Mouse (Mus musculus): ENCODE measurements around the gene Spic. TPM values are rescaled to one million over a fixed set of nuclear protein-coding genes. Genes with fewer than 3 reads are reported as not detected.
A peak's percentile ranks its signal among the peaks of the same experiment; 100 is the strongest.

The Spic gene
- polyA plus RNA-seq (2015; fragmentation: Nextera tagmentation; extraction: Ambion mirVana) = 0.48 and 1.2 TPM in 2 replicates

DNA sequence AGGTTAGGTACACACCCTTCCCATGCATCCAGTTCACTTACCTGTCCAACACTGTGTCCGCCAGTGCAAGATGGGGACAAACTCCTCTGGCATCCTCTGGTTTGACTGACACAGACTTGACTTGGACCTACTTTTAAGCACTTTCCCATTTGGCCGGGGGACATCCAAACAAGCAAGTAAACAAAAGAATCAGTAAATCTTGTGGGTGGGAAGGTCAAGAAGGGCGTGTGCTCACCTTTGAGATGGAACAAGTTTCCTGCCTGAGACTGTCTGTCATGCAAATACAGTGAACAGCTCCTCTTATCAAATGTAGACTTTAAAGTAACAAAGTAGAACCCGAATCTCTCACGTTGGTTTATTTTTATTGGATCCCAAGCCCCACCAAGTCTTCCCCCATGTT, at the start of gene Spic:
Gene Spic, minus strand, starts transcription at position 91 of the 400 bp plus-strand sequence.
- no peaks in the 10 kb centered on the region for H3K4me1 ChIP-seq (replicated peaks)
- no peak within 1 kb of the TSS for H3K4me3 ChIP-seq (replicated peaks)
- no peak within 1 kb of the TSS for H3K27ac ChIP-seq
- no peaks in the 10 kb centered on the region for H3K9me3 ChIP-seq
- WGBS = 60% methylated on average over 5 of the region's 5 CpGs
- H3K4me2 ChIP-seq (replicated peaks) = no peak within 1 kb of the TSS
- no peak for ATAC-seq
- H3K36me3 ChIP-seq = no peaks in the 10 kb centered on the region
- H3K9ac ChIP-seq = no peak within 1 kb of the TSS
- no peaks in the 10 kb centered on the region for H3K27me3 ChIP-seq (replicated peaks)

DNA sequence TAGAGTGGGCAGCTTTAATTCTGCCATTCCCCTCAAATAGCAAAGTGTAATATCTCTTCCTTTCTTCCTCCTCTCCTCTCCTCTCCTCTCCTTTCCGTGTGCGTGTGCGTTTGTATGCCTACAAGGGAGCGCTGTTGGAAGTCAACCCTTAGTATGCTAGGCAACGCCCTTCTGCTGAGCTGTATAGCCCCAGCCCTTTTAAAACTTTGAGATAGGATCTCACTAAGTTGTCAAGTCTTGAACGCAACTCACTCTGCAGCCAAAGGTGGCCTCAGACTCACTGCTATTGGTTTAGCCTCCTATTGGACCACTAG, 47.5 kb upstream of the Spic start:
- Histone ChIP-seq H3K4me3 (replicated peaks) (peak overlapping the region; percentile 97), H3K27ac (no peak overlapping the region), H3K4me1 (replicated peaks) (peaks cover 8% of the 10 kb centered on the region; the same call in 1 of the 2 replicates), H3K9me3 (no peaks in the 10 kb centered on the region), H3K36me3 (0 out of 2 replicates have a peak, but pooled peaks cover 5% of the 10 kb centered on the region), H3K9ac (peak overlapping the region; percentile 96), H3K4me2 (replicated peaks) (peak overlapping the region; percentile 77), H3K27me3 (replicated peaks) (no peaks in the 10 kb centered on the region)
- ATAC-seq = peak; percentile 39
- WGBS = 12% methylated on average over 6 of the region's 6 CpGs

DNA sequence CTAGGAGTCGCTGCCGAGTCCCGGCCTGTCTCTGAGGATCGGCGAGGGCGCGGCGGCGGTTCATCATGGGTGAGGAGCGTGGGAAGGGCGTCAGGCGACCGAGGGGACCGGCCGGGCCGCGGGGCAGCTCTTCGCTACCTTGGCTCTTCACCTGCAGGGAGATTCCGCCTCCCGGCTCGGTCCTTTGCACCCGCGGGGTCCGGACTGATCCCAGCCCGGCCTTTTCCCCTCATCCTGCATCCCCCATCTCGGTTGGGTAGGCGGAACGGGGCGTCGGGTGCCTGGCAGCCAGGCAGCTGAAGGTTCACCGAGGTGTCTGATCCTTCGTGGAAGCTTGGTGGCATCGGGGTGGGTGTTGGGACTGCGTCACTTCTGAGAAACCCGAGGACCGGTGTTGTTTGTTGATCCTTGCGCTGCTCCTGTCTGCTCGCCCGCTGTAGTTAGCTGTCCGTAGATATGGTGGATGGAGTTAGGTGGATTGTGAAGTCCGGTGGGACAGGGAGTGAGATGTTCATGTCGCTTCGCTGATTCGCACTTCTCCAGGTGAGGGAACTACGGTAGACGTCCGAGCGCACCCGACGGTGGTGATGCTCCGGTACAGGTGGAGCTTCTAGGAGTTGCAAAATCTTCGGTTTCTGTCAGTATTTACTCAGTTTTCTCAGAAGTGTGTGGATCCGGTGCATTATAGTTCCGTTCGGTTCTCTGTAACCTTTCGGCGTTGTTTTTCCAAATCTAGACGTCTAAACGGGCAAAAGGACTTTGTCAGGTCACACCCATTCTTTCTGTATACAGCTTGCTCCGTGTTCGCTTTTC, 46.9 kb upstream of the Spic start:
- H3K9me3 ChIP-seq = no peaks in the 10 kb centered on the region
- peak overlapping the region; percentile 97 for H3K4me3 ChIP-seq (replicated peaks)
- peak overlapping the region; percentile 96 for H3K9ac ChIP-seq
- H3K27ac ChIP-seq = peak overlapping the region; percentile 87
- H3K27me3 ChIP-seq (replicated peaks) = no peaks in the 10 kb centered on the region
- peak; percentile 44 for ATAC-seq
- H3K36me3 ChIP-seq = no peaks in the 10 kb centered on the region
- 1% methylated on average over 61 of the region's 61 CpGs for WGBS
- H3K4me2 ChIP-seq (replicated peaks) = peak overlapping the region; percentile 77
- H3K4me1 ChIP-seq (replicated peaks) = peaks cover 8% of the 10 kb centered on the region; the same call in 1 of the 2 replicates

DNA sequence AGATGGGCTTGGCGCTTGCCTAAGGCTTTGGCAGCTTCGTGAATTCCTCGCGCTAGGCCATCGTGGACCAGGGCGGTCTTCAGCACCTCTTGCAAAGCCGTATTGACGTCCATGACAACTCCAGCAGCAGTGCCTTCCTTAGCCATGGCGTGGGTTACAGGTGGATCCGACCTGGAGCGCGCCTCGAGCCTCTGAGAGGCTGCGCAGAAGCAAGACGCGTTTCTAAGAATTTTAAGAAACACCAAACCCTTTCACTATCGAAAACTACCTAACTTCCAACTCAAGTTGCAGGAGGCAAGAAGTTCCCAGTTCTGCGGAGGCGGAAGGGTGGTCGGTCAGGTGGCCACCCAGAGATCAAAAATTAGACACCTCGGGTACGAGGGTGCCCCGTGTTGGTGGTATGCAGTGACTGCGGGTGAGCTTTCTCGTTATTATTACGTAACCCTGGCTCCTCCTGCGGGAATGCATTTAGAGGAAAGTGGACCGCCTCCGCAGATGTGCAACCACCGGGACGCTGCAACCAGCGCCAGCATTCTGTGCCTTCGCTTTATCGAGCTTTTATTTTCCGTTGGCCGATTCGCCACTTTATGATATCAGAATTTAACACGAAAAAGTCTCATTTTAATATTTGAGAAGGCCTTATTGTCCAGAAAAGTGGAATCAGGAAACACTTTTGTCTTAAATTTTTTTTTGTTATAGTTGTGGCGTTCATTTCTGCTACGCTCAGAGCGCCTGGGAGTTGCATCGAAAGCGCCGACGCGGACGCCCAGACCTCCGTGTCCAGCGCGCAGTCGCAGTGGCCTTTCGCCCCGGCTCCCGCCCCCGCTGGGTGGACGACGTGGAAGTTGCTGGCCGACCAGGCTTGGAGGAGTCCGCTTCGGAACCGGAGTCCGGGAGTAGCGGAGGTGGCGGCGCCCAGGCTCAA, 46.0 kb upstream of the Spic start, which contains the start of gene Arl1:
Gene Arl1, plus strand, starts transcription at position 288 of the 925 bp plus-strand sequence.
- Histone ChIP-seq H3K27me3 (replicated peaks) (no peaks in the 10 kb centered on the region), H3K9me3 (no peaks in the 10 kb centered on the region), H3K27ac (peak within 1 kb of the TSS; percentile 87), H3K4me3 (replicated peaks) (peak within 1 kb of the TSS; percentile 97), H3K9ac (peak within 1 kb of the TSS; percentile 96), H3K36me3 (no peaks in the 10 kb centered on the region), H3K4me1 (replicated peaks) (peaks cover 8% of the 10 kb centered on the region; the same call in 1 of the 2 replicates), H3K4me2 (replicated peaks) (peak within 1 kb of the TSS; percentile 77)
- WGBS = under 1% methylated on average over 65 of the region's 65 CpGs
- ATAC-seq = peak; percentile 97

DNA sequence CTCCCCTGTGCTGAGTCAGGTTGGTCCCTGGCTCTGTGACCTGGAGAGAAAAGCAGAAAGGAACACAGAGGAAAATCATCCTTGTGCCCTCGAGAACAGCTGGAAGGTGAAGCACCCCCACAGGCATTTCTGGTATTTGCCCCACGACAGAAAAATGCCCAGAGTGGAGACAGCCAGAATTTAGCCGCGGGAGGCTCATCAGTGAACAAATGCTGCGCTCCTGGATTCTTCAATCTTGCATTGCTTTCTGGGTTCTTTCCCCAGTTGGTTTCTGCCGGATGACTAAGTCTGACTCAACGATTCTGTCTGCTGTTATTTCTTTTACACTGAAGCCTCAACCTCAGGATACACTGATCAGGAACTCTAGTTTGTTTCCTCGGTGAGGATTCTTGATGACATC, 43.4 kb upstream of the Spic start:
- Histone ChIP-seq H3K9ac (no peak overlapping the region), H3K36me3 (no peaks in the 10 kb centered on the region), H3K4me3 (replicated peaks) (no peak overlapping the region), H3K4me1 (replicated peaks) (peaks cover 8% of the 10 kb centered on the region; the same call in 1 of the 2 replicates), H3K4me2 (replicated peaks) (no peak overlapping the region), H3K27ac (no peak overlapping the region), H3K9me3 (no peaks in the 10 kb centered on the region), H3K27me3 (replicated peaks) (no peaks in the 10 kb centered on the region)
- 69% methylated on average over 8 of the region's 8 CpGs for whole genome bisulfite sequencing
- no peak for ATAC-seq

DNA sequence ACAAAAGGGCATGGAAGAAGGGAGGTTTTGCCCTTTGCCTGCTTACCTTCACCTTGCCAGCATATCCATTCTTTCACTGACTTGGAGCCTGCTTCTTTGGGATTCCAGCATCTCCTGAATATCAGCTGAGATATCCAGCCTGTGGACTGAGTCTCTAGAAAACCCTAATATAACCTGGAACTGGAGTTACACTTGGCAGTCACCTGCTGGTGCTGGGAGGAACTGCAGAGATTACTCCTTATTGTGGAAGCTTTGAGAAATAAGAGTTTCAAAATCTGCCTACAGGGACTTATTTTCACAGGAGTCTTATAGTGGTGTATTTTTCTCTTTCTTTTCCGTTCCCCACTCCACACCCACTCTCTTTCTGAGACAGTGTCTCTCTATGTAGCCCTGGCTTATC, 42.3 kb upstream of the Spic start:
- H3K27me3 ChIP-seq (replicated peaks) = no peaks in the 10 kb centered on the region
- H3K27ac ChIP-seq = no peak overlapping the region
- no peaks in the 10 kb centered on the region for H3K9me3 ChIP-seq
- WGBS = 52% methylated on average over 1 of the region's 1 CpGs
- H3K4me2 ChIP-seq (replicated peaks) = no peak overlapping the region
- ATAC-seq = no peak
- no peaks in the 10 kb centered on the region for H3K36me3 ChIP-seq
- no peak overlapping the region for H3K9ac ChIP-seq
- no peaks in the 10 kb centered on the region; the same call in 1 of the 2 replicates for H3K4me1 ChIP-seq (replicated peaks)
- H3K4me3 ChIP-seq (replicated peaks) = no peak overlapping the region

DNA sequence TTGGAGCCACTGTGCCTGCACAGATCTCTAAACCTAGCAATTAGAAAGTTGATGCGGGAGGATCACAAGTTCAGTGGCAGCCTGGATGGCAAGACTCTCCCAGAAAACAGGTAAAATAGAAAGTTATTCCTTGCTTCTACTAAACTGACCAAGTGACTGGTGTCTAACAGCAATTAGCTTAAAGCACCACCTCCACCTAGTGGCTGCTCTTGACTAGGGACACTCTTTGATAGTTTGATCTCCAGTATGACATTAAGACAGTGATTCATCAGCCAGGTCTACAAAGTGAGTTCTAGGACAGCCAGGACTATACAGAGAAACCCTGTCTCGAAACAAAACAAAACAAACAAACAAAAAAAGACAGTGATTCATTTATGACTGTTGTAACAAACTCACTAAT, 40.5 kb upstream of the Spic start:
- ATAC-seq = no peak

DNA sequence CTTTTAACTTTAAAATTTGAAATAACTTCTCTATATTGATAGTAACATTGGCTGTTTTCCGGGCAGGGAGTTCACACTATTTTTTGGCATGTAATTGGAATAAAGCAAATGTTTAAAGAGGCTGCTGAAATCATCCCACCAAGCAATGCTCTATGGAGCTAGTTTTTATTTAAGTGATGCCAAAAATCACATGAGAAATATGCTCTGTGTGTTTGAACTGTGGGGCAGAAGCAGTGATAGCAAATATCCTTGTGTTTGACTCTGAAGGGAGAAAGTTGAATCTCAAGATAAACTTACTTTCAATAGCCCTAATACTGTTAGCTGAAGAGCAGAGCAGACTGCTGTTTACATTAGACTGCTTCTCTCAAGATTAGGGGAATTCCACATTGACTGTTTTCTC, 34.8 kb upstream of the Spic start:
- H3K9ac ChIP-seq = no peak overlapping the region
- H3K4me1 ChIP-seq (replicated peaks) = no peaks in the 10 kb centered on the region
- H3K4me2 ChIP-seq (replicated peaks) = no peak overlapping the region
- 56% methylated on average over 1 of the region's 1 CpGs for WGBS
- H3K4me3 ChIP-seq (replicated peaks) = no peak overlapping the region
- no peaks in the 10 kb centered on the region for H3K27me3 ChIP-seq (replicated peaks)
- H3K27ac ChIP-seq = no peak overlapping the region
- H3K36me3 ChIP-seq = no peaks in the 10 kb centered on the region
- ATAC-seq = no peak
- no peaks in the 10 kb centered on the region for H3K9me3 ChIP-seq

More for the DNA sequence above, 40.5 kb upstream of the Spic start:
- no peak overlapping the region for H3K27ac ChIP-seq
- no peaks in the 10 kb centered on the region for H3K27me3 ChIP-seq (replicated peaks)
- no peak overlapping the region for H3K9ac ChIP-seq
- no peaks in the 10 kb centered on the region for H3K4me1 ChIP-seq (replicated peaks)
- no peaks in the 10 kb centered on the region for H3K36me3 ChIP-seq
- no peak overlapping the region for H3K4me2 ChIP-seq (replicated peaks)
- no peak overlapping the region for H3K4me3 ChIP-seq (replicated peaks)
- WGBS = 58% methylated on average over 2 of the region's 2 CpGs
- no peaks in the 10 kb centered on the region for H3K9me3 ChIP-seq

DNA sequence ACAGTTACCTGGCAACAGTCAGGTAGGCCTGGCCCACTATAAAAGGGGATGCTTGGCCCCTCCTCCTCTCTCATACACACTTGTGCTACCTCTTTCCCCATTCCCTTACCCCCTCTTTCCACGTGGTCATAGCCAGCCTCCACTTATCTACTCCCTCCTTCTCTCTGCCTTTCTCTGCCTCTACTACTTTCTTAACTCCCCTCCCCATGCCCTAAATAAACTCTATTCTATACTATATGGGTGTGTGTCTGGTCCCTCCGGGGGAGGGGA, 32.9 kb upstream of the Spic start:
- Histone ChIP-seq H3K4me2 (replicated peaks) (no peak overlapping the region), H3K27me3 (replicated peaks) (no peaks in the 10 kb centered on the region), H3K4me3 (replicated peaks) (no peak overlapping the region), H3K9me3 (no peaks in the 10 kb centered on the region), H3K9ac (no peak overlapping the region), H3K27ac (no peak overlapping the region), H3K36me3 (no peaks in the 10 kb centered on the region), H3K4me1 (replicated peaks) (no peaks in the 10 kb centered on the region)
- ATAC-seq = peak; percentile 28; the same call in 1 of the 2 replicates
- WGBS = 46% methylated on average over 2 of the region's 2 CpGs

DNA sequence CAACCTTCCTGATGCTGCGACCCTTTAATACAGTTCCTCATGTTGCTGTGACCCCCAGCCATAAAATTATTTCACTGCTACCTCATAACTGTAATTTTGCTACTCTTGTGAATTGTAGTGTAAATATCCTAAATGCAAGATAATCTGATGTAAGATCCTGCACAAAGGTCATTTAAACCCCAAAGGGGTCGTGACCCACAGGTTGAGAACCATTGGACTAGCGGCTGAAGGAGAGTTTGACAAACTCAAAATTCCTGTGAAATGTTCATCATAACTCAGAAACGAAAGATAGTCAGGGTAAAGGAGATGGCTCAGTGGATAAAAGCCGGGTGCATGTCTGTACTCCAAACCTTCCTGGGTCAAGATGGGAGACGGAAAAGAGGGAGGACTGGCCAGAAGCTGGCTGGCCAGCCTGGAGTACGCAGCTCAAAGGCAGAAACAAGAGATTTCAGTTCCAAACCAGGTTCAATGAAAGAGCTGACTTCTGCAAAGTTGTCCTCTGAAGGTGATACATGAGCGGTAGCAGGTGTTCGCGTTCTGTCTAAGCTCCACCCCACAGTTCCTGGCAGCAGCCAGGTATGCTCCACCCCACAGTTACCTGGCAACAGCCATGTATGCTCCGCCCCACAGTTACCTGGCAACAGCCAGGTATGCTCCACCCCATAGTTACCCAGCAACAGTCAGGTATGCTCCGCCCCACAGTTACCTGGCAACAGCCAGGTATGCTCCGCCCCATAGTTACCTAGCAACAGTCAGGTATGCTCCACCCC, 32.4 kb upstream of the Spic start:
- WGBS = 50% methylated on average over 13 of the region's 13 CpGs
- Histone ChIP-seq H3K9ac (no peak overlapping the region), H3K36me3 (no peaks in the 10 kb centered on the region), H3K27ac (no peak overlapping the region), H3K4me1 (replicated peaks) (no peaks in the 10 kb centered on the region), H3K27me3 (replicated peaks) (no peaks in the 10 kb centered on the region), H3K4me2 (replicated peaks) (no peak overlapping the region), H3K9me3 (no peaks in the 10 kb centered on the region), H3K4me3 (replicated peaks) (no peak overlapping the region)
- ATAC-seq = peak; percentile 43

DNA sequence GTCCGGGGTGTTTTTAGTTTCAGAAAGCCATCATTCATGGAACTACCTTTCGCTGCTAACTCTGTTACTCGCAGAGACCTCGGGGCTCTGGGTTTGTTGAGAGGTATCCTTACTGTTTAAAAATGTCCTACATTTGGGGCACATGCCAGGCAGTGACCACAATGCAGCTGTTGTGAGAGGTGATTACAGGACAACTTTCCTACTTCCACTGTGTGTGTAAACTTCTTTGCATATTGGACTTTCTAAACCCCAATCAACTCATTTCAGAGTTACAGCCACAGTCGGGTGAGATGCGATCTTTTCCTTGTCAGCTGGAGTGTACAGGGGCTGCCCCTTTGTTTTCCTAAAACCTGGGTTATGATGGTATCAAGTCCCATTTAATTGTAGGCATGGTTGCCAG, 30.8 kb upstream of the Spic start:
- no peaks in the 10 kb centered on the region for H3K4me1 ChIP-seq (replicated peaks)
- no peak overlapping the region for H3K27ac ChIP-seq
- WGBS = 82% methylated on average over 6 of the region's 6 CpGs
- H3K4me3 ChIP-seq (replicated peaks) = no peak overlapping the region
- no peaks in the 10 kb centered on the region for H3K27me3 ChIP-seq (replicated peaks)
- no peaks in the 10 kb centered on the region for H3K36me3 ChIP-seq
- H3K9ac ChIP-seq = no peak overlapping the region
- H3K9me3 ChIP-seq = no peaks in the 10 kb centered on the region
- no peak for ATAC-seq
- H3K4me2 ChIP-seq (replicated peaks) = no peak overlapping the region

DNA sequence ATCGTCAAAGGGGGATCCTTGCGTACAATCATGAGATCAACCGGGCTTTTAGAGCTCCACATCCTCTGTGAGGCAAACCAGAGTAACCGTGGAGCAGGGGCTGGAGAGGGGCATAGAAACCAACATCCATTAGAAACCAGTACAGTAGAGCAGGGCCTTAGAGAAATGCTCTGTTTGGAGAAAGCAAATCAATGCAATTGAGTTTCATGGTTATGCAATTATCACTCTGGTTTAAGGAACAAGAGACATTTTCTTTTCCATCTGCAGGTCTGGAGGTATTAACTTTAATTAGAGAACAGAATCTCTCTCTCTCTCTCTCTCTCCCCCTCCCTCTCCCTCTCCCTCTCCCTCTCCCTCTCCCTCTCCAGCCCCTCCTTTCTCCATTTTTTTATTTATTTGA, 29.9 kb upstream of the Spic start:
- Histone ChIP-seq H3K4me2 (replicated peaks) (no peak overlapping the region), H3K9ac (no peak overlapping the region), H3K9me3 (no peaks in the 10 kb centered on the region), H3K27ac (no peak overlapping the region), H3K36me3 (no peaks in the 10 kb centered on the region), H3K4me3 (replicated peaks) (no peak overlapping the region), H3K27me3 (replicated peaks) (no peaks in the 10 kb centered on the region), H3K4me1 (replicated peaks) (no peaks in the 10 kb centered on the region)
- 80% methylated on average over 4 of the region's 4 CpGs for WGBS
- no peak for ATAC-seq
